Mouse (Mus musculus) T-helper 2 cell (primary cell): ENCODE data around the gene Hoxb7.

Source experiments
- in situ Hi-C: fragments of 300-600 bp; cut with MboI, MseI; formaldehyde crosslinking; loops from one replicate; pipeline ENCODE4 v1.15.1; 2025; ENCODE audit warnings: high pct_unique_total_duplicates

Gene Hoxb7

DNA sequence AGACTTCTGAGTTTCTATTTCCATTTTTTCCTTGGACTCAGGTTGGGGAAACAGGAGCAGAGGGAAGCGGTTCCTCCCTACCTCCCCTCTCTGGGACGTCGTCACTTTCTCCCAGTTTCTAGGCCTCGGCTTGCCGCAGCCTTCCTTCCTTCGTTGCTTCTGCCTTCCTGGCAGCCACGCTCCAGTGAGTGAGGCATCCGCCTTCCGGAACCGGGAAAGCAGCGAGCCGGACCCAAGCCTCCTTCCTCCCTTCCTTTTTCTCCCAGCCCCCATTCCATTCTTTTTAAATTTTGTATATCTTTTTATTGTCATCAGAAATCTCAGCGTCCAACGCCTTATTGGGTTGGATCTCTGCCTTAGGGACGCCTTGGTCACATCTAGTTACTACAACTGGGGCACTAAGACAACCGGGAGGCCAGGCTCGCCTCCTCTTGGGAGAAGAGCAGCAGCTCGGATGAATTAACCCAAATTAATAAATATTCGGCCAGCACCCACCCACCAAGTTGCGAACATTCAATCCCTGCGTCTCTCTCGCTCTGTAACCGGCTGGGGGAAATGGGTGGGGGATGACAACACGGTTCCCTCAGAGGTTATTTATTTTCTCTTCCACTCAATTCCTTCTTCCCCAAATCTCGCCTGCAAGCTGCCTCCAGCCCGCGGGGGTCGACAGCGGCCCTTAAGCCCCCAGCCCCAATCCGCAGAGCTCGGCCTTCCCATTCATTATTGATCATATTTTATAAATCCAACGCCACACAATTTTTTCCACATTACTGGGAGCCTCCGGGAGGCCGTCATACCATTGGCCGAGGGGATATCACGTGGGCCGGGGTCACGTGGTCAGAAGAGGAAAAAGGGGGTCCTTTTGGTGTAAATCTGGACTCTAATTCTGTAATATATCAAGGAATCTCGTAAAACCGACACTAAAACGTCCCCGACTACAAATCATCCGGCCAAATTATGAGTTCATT lies at the start of gene Hoxb7:
Hoxb7 (plus strand) TSS at position 853 of the 968 bp plus-strand sequence.
- in situ Hi-C loops: no loop called here

DNA sequence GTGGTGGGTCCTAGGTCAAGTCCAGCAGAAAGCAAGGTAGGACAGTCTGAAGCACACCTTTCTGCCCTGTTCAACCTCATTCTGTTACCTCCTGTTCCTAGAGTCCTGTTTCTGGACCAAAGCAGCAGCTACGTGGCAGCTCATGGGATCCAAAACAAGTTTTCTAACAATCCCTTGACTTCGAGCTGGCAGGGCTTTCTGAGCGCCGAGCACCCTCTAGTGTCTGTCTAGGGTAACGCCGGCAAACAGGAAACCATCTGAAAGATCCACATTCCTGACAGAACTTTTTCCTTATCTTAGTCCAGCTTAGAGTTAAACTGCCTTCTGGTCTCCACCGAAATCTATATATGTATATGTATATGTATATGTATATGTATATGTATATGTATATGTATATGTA lies 46.2 kb upstream of the Hoxb7 start:
- in situ Hi-C loops: loop anchor here (10.0 kb wide), 1 partner anchor 95 kb away; no protein-coding TSS in a partner anchor

- in situ Hi-C loops: no loop called here
These were observed 35.5 kb upstream of the Hoxb7 start for GRCm38 (mm10) chr11:96250901-96251300.

DNA sequence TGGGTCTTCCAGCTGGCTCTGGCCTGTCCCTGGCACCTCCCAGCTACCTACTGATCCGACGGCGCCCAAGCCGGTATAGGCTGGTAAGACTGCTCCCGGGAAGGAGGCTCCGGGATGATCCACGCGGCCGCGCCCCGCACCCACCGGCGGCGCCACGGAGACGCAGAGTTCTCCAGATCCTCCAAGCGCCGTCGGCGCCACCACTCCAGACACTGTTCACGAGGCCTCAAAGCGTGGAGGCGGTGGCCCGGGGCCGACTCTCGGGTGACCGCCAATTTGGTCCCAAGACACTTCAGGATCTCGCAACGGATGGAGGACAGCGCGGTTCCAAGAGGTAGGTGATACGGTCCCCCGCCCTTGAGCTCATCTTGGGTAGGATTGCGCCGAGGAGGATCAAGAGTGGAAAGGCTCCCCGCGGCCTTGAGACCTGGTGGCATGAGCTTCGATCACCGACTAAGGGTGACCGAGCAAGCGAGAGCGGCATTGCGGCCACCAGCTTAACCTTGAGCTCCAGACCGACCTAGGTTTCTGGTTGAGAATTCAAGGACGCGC lies 34.9 kb upstream of the Hoxb7 start:
- in situ Hi-C loops: no loop called here

- in situ Hi-C loops: no loop called here
These were observed 33.8 kb upstream of the Hoxb7 start for GRCm38 (mm10) chr11:96252541-96253120.

DNA sequence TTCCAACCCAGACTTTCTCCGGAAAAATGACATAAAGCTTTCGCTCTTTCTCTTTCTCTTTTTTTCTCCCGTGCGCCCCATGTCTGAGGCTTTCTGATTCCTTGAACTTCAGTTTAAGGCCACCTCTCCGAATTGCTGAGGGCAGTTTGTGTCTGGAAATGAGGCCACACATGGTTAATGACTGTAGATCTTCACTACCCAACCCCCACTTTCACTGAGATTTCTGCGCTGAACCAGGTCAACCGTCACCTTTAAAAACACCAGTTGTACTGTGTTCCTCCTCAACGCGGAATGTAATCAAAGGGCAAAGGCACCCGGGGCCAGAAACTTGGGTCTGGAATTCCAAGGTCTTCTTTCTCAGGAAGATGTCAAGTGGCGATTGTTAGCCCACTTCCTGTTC lies 32.2 kb upstream of the Hoxb7 start:
- in situ Hi-C loops: no loop called here

- in situ Hi-C loops: no loop called here
These were observed 31.1 kb upstream of the Hoxb7 start for GRCm38 (mm10) chr11:96255111-96255995.

DNA sequence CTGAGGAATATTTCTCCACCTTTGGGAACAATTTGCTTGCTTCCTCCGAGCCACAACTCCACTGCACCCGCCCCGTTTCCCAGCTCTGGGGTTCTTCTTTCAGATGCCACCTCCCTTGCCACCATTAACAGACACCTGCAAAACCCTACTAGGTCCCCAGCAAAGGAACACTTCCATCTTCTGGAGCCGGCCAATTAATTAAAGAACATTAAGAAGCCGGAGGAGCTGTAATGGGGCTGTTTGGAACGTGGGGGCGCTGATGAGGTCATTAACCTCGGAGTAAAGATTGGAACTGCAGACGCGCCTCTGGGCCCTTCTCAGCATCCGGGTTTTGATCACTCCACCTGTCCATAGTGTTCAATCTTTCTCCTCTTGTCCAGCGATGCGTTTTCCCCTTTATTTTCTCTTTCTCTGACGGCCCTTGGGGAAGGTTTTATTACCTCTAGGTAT lies 30.4 kb upstream of the Hoxb7 start:
- in situ Hi-C loops: no loop called here

- in situ Hi-C loops: no loop called here
These were observed 29.3 kb upstream of the Hoxb7 start for GRCm38 (mm10) chr11:96257141-96257540.

- in situ Hi-C loops: no loop called here
These were observed 27.4 kb upstream of the Hoxb7 start for GRCm38 (mm10) chr11:96259038-96259437.

DNA sequence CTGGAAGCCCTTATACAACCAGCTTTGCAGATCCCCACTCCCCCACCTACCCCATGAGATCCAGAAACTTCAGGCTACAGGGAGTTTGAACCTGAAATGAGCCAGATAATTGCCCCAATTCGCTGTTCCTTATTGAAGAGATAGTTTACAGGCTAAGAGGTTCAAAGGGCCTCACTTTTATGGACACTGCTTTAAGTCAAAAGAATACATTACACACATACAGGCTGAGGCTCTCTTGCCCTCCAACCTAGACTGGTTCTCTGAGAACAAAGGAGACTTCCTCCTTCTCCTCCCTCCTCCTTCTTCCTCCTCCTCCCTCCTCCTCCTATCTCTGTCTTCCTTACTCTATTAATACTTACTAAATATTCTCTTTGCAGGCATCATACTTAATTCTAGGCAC lies 26.9 kb upstream of the Hoxb7 start:
- in situ Hi-C loops: no loop called here

- in situ Hi-C loops: no loop called here
These were observed 26.0 kb upstream of the Hoxb7 start for GRCm38 (mm10) chr11:96260310-96260970.

- in situ Hi-C loops: no loop called here
These were observed 25.0 kb upstream of the Hoxb7 start for GRCm38 (mm10) chr11:96261323-96261890.

- in situ Hi-C loops: no loop called here
These were observed 24.1 kb upstream of the Hoxb7 start for GRCm38 (mm10) chr11:96262262-96262830.

DNA sequence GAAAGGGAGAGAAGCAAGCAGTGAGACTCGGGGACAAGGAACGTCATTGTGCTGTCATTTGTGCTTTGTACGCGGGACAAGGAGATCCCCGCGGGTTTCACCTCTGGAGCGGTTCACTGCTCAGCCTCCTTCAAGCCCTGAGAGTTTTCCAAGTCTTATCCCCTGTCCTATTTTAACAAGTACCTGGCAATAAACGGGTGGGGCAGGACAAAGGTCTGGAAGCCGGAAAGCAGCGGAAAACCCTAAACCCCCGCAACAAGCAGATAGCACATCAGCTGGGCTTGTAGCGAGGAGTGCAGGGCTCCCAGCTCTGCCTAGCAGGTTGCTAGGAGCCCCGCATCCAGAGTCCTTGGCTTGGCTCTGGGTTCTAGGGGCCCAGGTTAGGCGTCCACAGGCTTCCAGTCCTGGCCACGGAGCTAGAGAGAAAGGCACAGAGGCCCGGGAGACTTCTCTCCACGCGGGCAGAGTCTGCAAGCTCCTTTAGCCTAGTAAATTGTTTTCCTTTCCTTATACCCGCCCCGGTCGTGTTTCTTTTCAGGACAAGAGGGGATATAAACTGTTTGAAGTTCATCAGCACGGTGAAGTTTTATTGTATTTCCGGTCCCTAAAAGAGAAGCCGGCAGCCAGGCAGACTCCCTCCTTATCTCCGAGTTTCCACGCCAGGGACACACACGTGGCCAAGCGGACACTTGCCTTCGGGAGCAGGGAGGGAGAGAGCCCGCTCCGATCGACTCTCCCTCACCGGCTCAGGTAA lies 22.6 kb upstream of the Hoxb7 start:
- in situ Hi-C loops: no loop called here

DNA sequence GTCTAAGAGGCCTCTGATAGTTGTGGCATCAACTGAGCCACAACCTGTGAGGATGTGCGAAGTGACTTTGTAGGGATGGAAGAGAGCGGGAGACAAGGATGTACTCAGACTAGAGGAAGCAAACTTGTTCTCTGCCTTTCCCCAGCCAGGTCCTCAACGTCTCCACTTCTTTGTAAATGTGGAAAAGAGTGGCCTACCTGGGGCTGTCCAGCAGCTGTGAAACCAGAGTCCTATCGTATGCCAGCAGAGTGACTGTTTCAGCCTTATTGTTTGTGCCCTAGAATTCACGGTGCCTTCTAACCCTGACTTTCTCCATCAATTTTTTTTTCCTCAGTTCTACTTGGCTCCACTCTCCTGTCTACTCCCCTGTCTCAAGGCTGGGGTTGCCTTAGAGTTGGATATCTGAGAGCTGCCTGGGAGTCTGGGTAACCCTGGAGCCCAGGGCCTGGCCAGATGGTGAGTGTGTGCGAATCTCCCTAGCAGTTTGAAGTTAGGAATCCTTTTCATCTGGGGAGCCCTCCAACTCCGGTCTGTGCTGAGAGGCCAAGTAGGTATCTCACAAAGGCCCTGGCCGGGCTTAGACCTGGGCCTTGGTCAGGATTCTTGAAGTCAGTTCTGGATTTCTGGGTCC lies 21.9 kb upstream of the Hoxb7 start:
- in situ Hi-C loops: no loop called here

DNA sequence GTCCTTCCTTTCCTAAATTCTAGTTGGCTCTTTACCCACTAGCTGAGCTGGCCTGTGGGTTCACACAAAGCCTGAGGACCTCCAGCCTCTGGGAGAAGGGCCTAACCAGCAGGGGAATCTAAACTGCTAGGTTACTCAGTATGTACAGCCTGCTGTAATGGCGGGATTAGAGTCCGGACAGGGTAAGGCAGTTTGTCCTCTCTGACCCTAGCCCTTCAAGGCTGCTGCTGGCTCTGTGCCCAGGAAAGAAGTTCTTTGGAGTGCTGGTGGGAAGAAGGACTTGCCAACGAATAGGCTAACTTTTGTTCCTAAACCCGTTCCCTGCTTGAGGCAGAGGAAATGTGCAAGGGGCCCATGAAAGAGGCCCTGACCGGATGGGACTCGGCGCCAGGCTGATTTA lies 20.5 kb upstream of the Hoxb7 start:
- in situ Hi-C loops: no loop called here

GRCm38 (mm10) chr11:96267021-96267920 lies 19.2 kb upstream of the Hoxb7 start:
- in situ Hi-C loops: no loop called here
